Mouse (Mus musculus): ENCODE results near the gene Kcnmb4.

The Kcnmb4 gene

GRCm38 (mm10) chr10:116402742-116403425 is 70.8 kb downstream of the Kcnmb4 start:
- no peak for DNase-seq (ENCODE audit: extremely low spot score, low spot score)

DNA sequence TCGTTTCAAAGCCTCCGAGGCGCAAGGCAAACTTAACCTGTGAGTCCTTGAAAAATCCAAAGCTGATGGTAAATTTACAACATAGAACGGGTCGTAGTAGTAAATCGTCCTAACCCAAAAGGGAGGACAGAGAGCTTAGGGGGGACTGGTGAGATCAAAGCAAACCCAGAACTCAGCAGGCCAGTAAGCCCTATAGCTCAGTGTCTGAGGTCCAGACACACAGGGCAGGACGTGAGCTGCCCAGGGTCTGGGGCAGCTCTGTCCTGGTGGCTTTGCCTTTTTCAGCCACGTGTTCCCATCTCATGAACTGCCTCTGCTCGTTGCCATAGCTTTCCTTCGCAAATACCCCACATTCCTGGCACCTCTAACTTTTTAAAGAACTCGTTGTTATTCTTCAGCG is 75.7 kb downstream of the Kcnmb4 start:
- DNase-seq (ENCODE audit: extremely low spot score, low spot score), result no peak

DNA sequence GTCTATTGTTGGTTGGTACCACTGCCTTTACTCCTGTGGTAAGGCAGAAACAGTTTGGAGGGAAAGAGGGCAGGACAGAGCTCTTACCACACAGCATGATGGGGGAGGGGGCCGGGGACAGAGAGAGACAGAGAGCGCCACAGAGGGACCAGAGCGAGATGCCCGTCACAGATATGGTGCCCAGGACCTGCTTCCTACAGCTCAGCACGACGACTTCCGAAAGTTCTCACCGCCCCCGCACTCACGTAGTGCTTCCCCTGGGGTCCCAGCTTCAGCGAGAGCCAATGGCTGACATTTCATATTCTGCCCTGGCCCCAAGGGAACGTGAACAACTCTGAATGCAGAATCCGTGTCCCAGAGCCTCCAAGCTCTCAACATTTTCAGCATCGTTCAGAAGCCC is 76.1 kb downstream of the Kcnmb4 start:
- DNase-seq (ENCODE audit: extremely low spot score, low spot score), result no peak

GRCm38 (mm10) chr10:116396966-116397365 is 76.7 kb downstream of the Kcnmb4 start:
- no peak for DNase-seq (ENCODE audit: extremely low spot score, low spot score)

- no peak for DNase-seq (ENCODE audit: extremely low spot score, low spot score)
Measured at GRCm38 (mm10) chr10:116396279-116396678, 77.4 kb downstream of the Kcnmb4 start.

GRCm38 (mm10) chr10:116394585-116394984 is 79.1 kb downstream of the Kcnmb4 start:
- DNase-seq (ENCODE audit: extremely low spot score, low spot score), result no peak

DNA sequence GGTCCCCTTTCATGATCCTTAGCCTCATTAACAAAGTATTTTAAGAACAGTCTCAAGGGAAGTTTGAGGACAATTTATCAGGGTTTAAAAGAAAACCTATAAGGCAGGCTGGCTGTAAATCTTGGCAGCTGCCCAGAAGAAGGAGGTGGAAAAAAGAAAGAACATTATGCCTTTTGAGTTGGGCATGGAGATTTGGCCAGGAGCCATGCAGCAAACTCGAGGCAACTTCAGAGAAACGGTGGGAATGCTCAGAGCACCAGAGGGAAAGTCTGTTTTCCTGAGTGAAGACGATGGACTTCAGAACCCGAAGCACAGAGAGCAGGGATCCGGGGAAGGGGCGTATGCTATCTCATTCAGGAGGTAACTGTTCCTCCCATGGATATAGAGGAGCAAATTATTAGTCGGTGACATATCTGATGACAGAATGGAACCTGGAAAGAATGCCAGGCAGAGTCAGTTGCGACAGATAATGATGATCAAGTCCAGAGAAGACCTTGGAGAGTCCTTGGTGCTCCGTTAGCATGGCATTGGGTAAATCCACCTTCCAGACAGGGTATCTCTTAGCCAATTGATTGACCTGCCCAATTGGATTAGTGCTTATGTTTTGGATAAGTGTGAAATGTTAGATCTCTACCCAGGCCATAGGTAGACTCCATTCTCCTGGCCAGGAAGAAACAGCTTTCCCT is 79.7 kb downstream of the Kcnmb4 start:
- DNase-seq (ENCODE audit: extremely low spot score, low spot score), result no peak

GRCm38 (mm10) chr10:116388840-116389239 is 84.8 kb downstream of the Kcnmb4 start:
- peak; percentile 35 for DNase-seq (ENCODE audit: extremely low spot score, low spot score)

DNA sequence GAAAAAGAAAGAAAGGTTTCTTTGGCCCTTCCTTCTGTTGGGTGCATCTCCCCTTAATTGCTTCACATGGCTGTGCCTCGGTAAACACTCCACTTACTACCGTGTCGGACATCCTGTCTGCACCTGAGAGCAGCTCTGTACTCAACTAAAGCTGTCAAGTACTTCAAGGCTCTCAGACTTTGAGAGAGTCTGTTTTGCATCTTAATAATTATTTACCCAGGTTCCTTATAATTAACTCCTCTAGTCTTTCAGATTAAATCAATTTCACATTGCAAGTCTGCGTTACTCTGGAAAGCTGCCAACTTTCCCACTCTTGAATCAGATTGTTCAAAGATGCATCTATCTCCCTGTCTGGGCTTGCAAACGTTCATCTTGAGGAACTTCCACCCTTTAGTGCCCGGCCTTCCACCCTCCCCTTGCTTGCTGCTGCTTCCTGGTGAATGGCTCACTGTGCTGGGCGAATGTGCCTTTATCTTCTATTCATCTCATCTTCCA is 87.2 kb downstream of the Kcnmb4 start:
- no peak for DNase-seq (ENCODE audit: extremely low spot score, low spot score)

DNA sequence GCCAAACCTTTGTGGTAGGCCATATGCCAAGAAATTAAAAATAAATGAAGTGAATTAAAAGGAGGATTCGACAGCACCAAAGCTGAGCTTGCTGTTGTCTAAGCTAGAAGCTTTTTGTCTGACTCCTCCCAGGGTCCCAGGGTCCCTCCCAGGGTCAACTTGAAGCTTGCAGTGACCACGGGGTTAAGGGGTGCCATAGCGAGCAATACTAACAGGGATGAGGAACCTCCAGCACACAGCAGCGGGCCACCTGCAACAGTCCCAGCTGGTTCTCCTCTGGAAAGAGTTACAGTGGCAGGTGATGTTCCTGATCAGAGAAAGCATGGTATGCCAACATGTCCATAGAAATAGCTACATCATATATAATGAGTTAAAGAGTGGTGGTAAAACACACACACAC is 89.3 kb downstream of the Kcnmb4 start:
- no peak for DNase-seq (ENCODE audit: extremely low spot score, low spot score)

DNA sequence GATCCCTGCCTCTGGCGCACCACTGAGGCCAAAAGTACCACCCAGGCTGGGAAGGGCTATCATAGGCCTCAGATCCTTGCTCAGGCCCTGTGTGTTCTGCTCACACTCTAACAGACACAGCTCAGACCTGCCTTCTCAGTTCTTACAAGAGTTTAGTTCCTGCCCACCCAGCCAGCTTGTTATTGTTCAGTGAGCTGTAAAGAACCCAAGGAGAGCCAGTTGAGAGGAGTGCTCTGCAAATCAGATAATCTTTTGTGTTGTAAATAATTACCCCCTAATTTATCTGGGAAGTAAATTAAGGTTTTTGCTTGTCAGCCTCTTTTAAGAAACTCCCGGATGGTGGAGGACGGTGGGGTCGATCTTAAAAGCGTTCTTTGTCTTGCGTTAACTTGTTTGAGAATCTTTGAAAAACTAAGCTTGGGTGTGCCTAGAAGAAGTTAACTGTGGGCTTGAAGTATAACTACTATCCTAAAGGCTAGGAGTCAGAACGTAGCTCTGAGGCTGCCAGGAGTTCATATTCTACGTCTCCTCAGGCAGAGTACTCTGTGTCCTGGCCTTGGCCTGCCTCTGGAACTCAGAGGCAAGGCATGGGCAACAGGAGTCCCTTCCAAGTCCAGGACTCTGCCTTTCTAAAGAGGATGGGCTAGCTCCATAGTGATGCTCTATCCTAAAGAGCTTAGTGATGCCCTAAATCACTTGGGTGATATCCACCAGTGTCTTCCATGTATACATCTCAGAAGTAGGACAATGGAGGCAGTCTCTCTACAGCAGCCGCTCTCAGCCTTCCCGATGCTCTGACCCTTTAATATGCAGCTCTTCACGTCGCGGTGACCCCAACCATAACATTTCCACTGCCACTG is 90.6 kb downstream of the Kcnmb4 start:
- DNase-seq (ENCODE audit: extremely low spot score, low spot score), result no peak

DNA sequence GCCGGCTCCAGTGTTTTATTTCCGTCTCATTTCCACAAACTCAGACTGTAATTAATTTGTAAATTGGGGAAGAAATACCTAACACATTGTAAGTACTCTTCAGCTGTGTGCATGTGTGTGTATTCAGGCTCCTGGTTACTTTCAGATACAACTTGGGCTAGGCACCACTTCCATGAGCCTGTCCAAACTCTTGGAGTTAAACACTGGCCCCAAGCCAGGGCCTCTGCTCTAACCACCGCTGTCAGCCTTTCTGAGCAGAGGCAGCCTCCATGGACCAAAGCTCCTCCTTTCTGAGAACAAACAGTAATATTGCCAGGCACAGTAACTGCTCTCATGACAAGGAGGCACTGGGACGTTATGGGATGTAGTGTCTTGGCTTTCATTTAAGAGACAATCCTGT is 96.8 kb downstream of the Kcnmb4 start:
- DNase-seq (ENCODE audit: extremely low spot score, low spot score), result no peak

- no peak for DNase-seq (ENCODE audit: extremely low spot score, low spot score)
Measured at GRCm38 (mm10) chr10:116374111-116374510, 99.6 kb downstream of the Kcnmb4 start.

- DNase-seq (ENCODE audit: extremely low spot score, low spot score), result no peak
Measured at GRCm38 (mm10) chr10:116370991-116371725, 102.5 kb downstream of the Kcnmb4 start.

Data from neural tube, embryonic 10.5 days (tissue).